Mouse (Mus musculus): ENCODE results near the gene Nedd1. TPM values are rescaled to one million over a fixed set of nuclear protein-coding genes. Genes with fewer than 3 reads are reported as not detected.

The Nedd1 gene
- 2.7 and 3.2 TPM in 2 replicates for polyA plus RNA-seq (2012; rRNA removed)

- Histone ChIP-seq H3K36me3 (ENCODE audit: control insufficient read depth, insufficient read depth, low read length) (peaks cover 1% of the 10 kb centered on the region; the same call in 1 of the 2 replicates), H3K27ac (ENCODE audit: insufficient read depth, low read length) (peak within 1 kb of the TSS; percentile 74), H3K4me1 (ENCODE audit: control insufficient read depth, insufficient read depth, insufficient read length) (peaks cover 2% of the 10 kb centered on the region; the same call in 1 of the 2 replicates), H3K4me3 (ENCODE audit: extremely low read depth, insufficient read depth, insufficient read length) (peak within 1 kb of the TSS; percentile 82), H3K27me3 (ENCODE audit: control insufficient read depth, insufficient read depth, low read length) (no peaks in the 10 kb centered on the region)
- 1% methylated on average over 56 of the region's 57 CpGs for WGBS
- TF ChIP-seq POLR2A (IDR thresholded peaks at IDR 0.05; ENCODE audit: low read depth, low read length) (peak; percentile 40), CTCF (IDR thresholded peaks at IDR 0.05; ENCODE audit: extremely low read depth, insufficient read depth, insufficient read length, insufficient replicate concordance) (no peak)
- peak; percentile 81 to 96 for DNase-seq (ENCODE audit: low read depth in 1 of 2, low spot score in 2 of 2)
Measured at GRCm38 (mm10) chr10:92721771-92722619, at the start of gene Nedd1. TSS of gene Nedd1 (minus strand) at chr10:92722420.

GRCm38 (mm10) chr10:92754359-92754758, 32.1 kb upstream of the Nedd1 start:
- WGBS, result 94% methylated on average over 5 of the region's 5 CpGs
- no peak for DNase-seq (ENCODE audit: low read depth in 1 of 2, low spot score in 2 of 2)
- Histone ChIP-seq H3K27ac (ENCODE audit: insufficient read depth, low read length) (no peak overlapping the region), H3K4me1 (ENCODE audit: control insufficient read depth, insufficient read depth, insufficient read length) (no peaks in the 10 kb centered on the region), H3K36me3 (ENCODE audit: control insufficient read depth, insufficient read depth, low read length) (no peaks in the 10 kb centered on the region), H3K27me3 (ENCODE audit: control insufficient read depth, insufficient read depth, low read length) (no peaks in the 10 kb centered on the region), H3K4me3 (ENCODE audit: extremely low read depth, insufficient read depth, insufficient read length) (no peak overlapping the region)
- TF ChIP-seq POLR2A (IDR thresholded peaks at IDR 0.05; ENCODE audit: low read depth, low read length), result no peak
- no peak for TF ChIP-seq CTCF (IDR thresholded peaks at IDR 0.05; ENCODE audit: extremely low read depth, insufficient read depth, insufficient read length, insufficient replicate concordance)

DNA sequence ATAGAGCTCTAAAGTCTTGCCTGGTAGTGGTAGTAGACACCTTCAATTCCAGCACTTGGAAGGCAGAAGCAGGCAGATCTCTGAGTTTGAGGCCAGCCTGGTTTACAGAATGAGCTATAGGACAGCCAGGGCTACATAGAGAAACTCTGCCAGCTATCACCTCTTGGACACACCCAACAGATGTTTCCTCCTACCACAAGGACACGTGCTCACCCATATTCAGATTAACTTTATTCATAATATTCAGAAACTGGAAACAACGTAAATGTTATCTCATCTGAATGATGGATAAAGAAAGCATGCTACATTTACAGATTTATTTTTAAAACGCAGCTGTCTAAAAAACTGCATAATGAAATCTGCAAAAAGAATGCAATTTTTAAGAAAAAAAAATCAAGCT, 8.1 kb upstream of the Nedd1 start:
- no peak overlapping the region for H3K4me3 ChIP-seq (ENCODE audit: extremely low read depth, insufficient read depth, insufficient read length)
- no peak overlapping the region for H3K27ac ChIP-seq (ENCODE audit: insufficient read depth, low read length)
- H3K4me1 ChIP-seq (ENCODE audit: control insufficient read depth, insufficient read depth, insufficient read length), result no peaks in the 10 kb centered on the region
- no peak for DNase-seq (ENCODE audit: low read depth in 1 of 2, low spot score in 2 of 2)
- no peak for TF ChIP-seq POLR2A (IDR thresholded peaks at IDR 0.05; ENCODE audit: low read depth, low read length)
- no peak for TF ChIP-seq CTCF (IDR thresholded peaks at IDR 0.05; ENCODE audit: extremely low read depth, insufficient read depth, insufficient read length, insufficient replicate concordance)
- H3K36me3 ChIP-seq (ENCODE audit: control insufficient read depth, insufficient read depth, low read length), result no peaks in the 10 kb centered on the region
- WGBS, result 69% methylated on average over 3 of the region's 3 CpGs
- no peaks in the 10 kb centered on the region for H3K27me3 ChIP-seq (ENCODE audit: control insufficient read depth, insufficient read depth, low read length)

DNA sequence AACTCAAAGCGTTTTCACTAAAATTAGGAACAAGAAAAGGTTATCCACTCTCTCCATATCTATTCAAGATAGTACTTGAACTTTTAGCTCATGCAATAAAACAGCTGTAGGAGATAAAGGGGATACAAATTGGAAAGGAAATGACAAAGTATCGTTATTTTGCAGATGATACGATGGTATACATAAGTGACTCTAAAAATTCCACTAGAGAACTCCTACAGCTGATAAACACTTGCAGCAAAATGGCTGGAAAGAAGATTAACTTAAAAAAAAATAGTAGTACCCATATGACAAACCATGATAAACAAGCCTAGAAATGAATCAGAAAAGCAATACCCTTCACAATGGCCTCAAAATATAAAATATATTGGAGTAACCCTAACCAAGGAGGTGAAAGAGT, 6.5 kb upstream of the Nedd1 start:
- no peak for DNase-seq (ENCODE audit: low read depth in 1 of 2, low spot score in 2 of 2)
- Histone ChIP-seq H3K4me1 (ENCODE audit: control insufficient read depth, insufficient read depth, insufficient read length) (no peaks in the 10 kb centered on the region), H3K27ac (ENCODE audit: insufficient read depth, low read length) (no peak overlapping the region), H3K4me3 (ENCODE audit: extremely low read depth, insufficient read depth, insufficient read length) (no peak overlapping the region), H3K27me3 (ENCODE audit: control insufficient read depth, insufficient read depth, low read length) (no peaks in the 10 kb centered on the region), H3K36me3 (ENCODE audit: control insufficient read depth, insufficient read depth, low read length) (no peaks in the 10 kb centered on the region)
- WGBS, result 84% methylated on average over 3 of the region's 3 CpGs
- TF ChIP-seq POLR2A (IDR thresholded peaks at IDR 0.05; ENCODE audit: low read depth, low read length) (no peak), CTCF (IDR thresholded peaks at IDR 0.05; ENCODE audit: extremely low read depth, insufficient read depth, insufficient read length, insufficient replicate concordance) (no peak)

DNA sequence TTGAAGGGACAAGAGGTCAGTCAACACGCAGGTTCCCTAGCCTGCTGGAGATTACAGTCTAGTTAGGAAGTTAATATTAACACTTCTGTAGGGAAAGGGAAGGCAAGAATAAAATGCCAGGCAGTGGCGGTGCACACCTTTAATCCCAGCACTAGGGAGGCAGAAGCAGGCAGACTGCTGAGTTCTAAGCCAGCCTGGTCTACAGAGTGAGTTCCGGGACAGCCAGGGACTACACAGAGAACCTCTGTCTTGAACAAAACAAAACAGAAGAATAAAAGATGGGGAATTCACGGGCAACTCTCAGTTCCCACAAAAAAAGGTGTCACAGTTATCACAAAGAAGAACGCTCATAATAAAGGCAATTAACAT, 384 bp upstream of the Nedd1 start:
- WGBS, result 46% methylated on average over 5 of the region's 5 CpGs
- H3K27ac ChIP-seq (ENCODE audit: insufficient read depth, low read length), result peak overlapping the region; percentile 42; the same call in 1 of the 2 replicates
- peak overlapping the region; percentile 82 for H3K4me3 ChIP-seq (ENCODE audit: extremely low read depth, insufficient read depth, insufficient read length)
- no peak for DNase-seq (ENCODE audit: low read depth in 1 of 2, low spot score in 2 of 2)
- no peaks in the 10 kb centered on the region for H3K27me3 ChIP-seq (ENCODE audit: control insufficient read depth, insufficient read depth, low read length)
- peaks cover 1% of the 10 kb centered on the region; the same call in 1 of the 2 replicates for H3K36me3 ChIP-seq (ENCODE audit: control insufficient read depth, insufficient read depth, low read length)
- peaks cover 2% of the 10 kb centered on the region; the same call in 1 of the 2 replicates for H3K4me1 ChIP-seq (ENCODE audit: control insufficient read depth, insufficient read depth, insufficient read length)
- TF ChIP-seq CTCF (IDR thresholded peaks at IDR 0.05; ENCODE audit: extremely low read depth, insufficient read depth, insufficient read length, insufficient replicate concordance) (no peak), POLR2A (IDR thresholded peaks at IDR 0.05; ENCODE audit: low read depth, low read length) (no peak)

DNA sequence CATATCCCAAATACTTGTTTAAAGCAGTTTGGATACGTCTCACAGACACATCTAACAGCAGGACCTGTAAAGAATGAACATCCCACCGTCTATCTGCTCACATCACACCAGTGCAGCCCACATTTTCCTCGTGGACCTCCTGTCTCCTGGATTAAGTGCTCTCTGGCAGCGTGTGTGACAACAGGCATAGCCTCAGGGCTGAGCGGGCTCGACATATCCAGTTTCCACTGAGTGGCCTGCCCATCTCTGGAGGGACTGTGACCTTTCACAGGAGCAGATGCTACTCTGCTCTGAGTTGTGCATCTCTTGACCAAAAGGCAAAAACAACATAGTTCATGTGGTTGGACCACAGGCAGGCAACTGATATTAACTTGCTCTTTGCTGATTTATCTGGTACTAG, 23.2 kb downstream of the Nedd1 start:
- Histone ChIP-seq H3K4me1 (ENCODE audit: control insufficient read depth, insufficient read depth, insufficient read length) (no peaks in the 10 kb centered on the region), H3K4me3 (ENCODE audit: extremely low read depth, insufficient read depth, insufficient read length) (no peak overlapping the region), H3K27me3 (ENCODE audit: control insufficient read depth, insufficient read depth, low read length) (no peaks in the 10 kb centered on the region), H3K27ac (ENCODE audit: insufficient read depth, low read length) (no peak overlapping the region), H3K36me3 (ENCODE audit: control insufficient read depth, insufficient read depth, low read length) (peaks cover 9% of the 10 kb centered on the region)
- no peak for DNase-seq (ENCODE audit: low read depth in 1 of 2, low spot score in 2 of 2)
- WGBS, result 92% methylated on average over 6 of the region's 6 CpGs
- TF ChIP-seq POLR2A (IDR thresholded peaks at IDR 0.05; ENCODE audit: low read depth, low read length) (no peak), CTCF (IDR thresholded peaks at IDR 0.05; ENCODE audit: extremely low read depth, insufficient read depth, insufficient read length, insufficient replicate concordance) (no peak)

DNA sequence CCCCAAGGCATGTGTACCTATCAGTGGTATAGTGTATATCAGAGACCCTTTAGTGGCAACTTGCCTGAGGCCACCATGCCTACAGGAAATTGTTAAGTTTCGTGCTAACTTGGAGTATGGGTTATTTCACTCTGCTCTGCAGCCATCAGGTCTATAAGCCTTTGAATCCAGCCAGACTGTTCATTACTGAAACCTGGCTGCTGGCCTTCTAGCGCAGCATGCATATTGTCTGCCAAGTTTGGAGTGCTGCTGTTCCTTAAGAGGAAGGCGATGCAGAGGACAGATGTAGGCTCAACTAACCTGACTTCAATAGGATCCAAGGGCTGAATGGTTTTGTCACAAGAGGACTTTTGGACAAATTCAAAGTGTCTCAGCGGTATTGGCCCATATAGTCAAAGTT, 47.2 kb downstream of the Nedd1 start:
- no peak for DNase-seq (ENCODE audit: low read depth in 1 of 2, low spot score in 2 of 2)
- Histone ChIP-seq H3K4me1 (ENCODE audit: control insufficient read depth, insufficient read depth, insufficient read length) (no peaks in the 10 kb centered on the region), H3K27ac (ENCODE audit: insufficient read depth, low read length) (no peak overlapping the region), H3K4me3 (ENCODE audit: extremely low read depth, insufficient read depth, insufficient read length) (no peak overlapping the region), H3K27me3 (ENCODE audit: control insufficient read depth, insufficient read depth, low read length) (no peaks in the 10 kb centered on the region), H3K36me3 (ENCODE audit: control insufficient read depth, insufficient read depth, low read length) (no peaks in the 10 kb centered on the region)
- no peak for TF ChIP-seq CTCF (IDR thresholded peaks at IDR 0.05; ENCODE audit: extremely low read depth, insufficient read depth, insufficient read length, insufficient replicate concordance)
- TF ChIP-seq POLR2A (IDR thresholded peaks at IDR 0.05; ENCODE audit: low read depth, low read length), result no peak
- WGBS, result 87% methylated on average over 4 of the region's 4 CpGs
